8 mouse cellular contexts compared by ENCODE assay signal in the genomic region with DNA sequence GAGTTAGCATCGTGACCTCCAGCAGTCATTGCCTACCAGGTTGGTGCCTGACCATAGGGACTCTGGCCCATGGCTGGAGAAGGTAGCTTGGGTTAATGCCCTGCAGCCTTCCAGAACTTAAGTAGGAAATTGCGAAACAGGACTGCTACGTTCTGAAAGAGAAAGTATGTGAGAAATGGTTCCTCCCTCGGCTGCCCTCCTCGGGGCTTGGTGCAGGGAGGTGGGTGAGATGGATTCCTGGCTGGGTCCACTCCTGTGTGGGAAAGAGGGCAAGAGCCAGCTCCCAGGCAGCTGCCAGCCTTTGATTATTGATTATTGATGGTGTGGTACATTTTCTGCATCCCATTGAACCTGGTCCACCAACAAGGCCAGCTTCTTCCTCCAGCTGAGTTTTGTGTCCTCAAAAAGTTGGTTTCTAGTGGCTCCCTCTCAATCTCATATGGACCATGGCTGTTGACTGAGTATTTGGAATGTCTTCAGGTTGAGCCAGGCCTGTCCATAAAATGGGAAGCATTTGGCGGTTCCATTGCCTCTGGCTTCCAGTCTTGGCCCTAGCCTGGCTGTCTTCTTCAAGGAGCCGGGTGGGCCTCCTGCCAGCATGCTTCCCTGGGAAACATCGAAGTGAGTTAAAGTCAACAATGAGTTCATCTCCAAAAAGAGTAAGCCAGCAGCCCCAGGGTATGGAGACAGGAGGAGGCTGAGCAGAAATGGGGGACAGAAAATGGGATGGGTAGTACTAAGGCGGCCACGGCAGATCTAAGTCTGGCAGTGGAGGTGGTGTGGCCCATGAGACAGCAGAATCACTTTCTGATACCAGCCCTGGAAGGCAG. TPM values are rescaled to one million over a fixed set of nuclear protein-coding genes. Genes with fewer than 3 reads are reported as not detected.
DNase-seq lines count a peak whose midpoint lies in the region; ATAC-seq and TF ChIP-seq lines count a peak whose summit lies in the region.

A gene (plus strand): TSS at position 780 of the 830 bp plus-strand sequence.

- DNase-seq in CH12.LX (ENCODE audit: extremely low read depth) = no peak
- DNase-seq in adipocyte (ENCODE audit: low spot score) = peak; percentile 22
- peak; percentile 49 for DNase-seq in heart, postnatal 4 days
- DNase-seq in c-Kit-positive CD71-positive TER-119-positive erythroid progenitor cells, embryonic 14.5 days (ENCODE audit: low spot score) = no peak
- DNase-seq in MN1 (ENCODE audit: low spot score) = no peak

- no peak within 1 kb of the TSS for H3K4me2 ChIP-seq in CH12.LX (ENCODE audit: insufficient read depth, low read depth, poor library complexity, severe bottlenecking)
- H3K4me2 ChIP-seq in forebrain, embryonic 15.5 days (replicated peaks) = no peak within 1 kb of the TSS
- H3K4me2 ChIP-seq in limb, embryonic 15.5 days = no peak within 1 kb of the TSS
- H3K4me2 ChIP-seq in midbrain, embryonic 16.5 days (ENCODE audit: low read length) = no peak within 1 kb of the TSS

- H3K9ac ChIP-seq in CH12.LX (ENCODE audit: insufficient read depth, low read depth) = no peak within 1 kb of the TSS
- H3K9ac ChIP-seq in forebrain, embryonic 15.5 days (replicated peaks) = no peak within 1 kb of the TSS
- no peak within 1 kb of the TSS for H3K9ac ChIP-seq in limb, embryonic 15.5 days
- no peak within 1 kb of the TSS for H3K9ac ChIP-seq in midbrain, embryonic 16.5 days (ENCODE audit: low read depth, low read length)

- no peaks in the 10 kb centered on the region for H3K9me3 ChIP-seq in CH12.LX (replicated peaks; ENCODE audit: low read length)
- H3K9me3 ChIP-seq in forebrain, embryonic 15.5 days = no peaks in the 10 kb centered on the region
- H3K9me3 ChIP-seq in limb, embryonic 15.5 days = no peaks in the 10 kb centered on the region
- H3K9me3 ChIP-seq in midbrain, embryonic 16.5 days (replicated peaks; ENCODE audit: control insufficient read depth, low read length, poor library complexity, severe bottlenecking) = no peaks in the 10 kb centered on the region

- ATAC-seq in forebrain, embryonic 15.5 days (replicated peaks) = no peak
- ATAC-seq in limb, embryonic 15.5 days (ENCODE audit: insufficient number of reproducible peaks, low FRiP score, low TSS enrichment, low read depth) = no peak
- no peak for ATAC-seq in midbrain, embryonic 16.5 days

- in situ Hi-C loops in CH12.LX (cut with MboI; ENCODE audit: low pct_ligation_motif_present, low pct_unique_long_range_greater_than_20kb, low sequenced_read_pairs) = no loop called here

- no peaks in the 10 kb centered on the region for H3K36me3 ChIP-seq in CH12.LX (replicated peaks in 1 of 2; ENCODE audit: control insufficient read depth in 1 of 2, insufficient read depth in 1 of 2, low read length in 1 of 2)
- no peaks in the 10 kb centered on the region for H3K36me3 ChIP-seq in forebrain, embryonic 15.5 days
- no peaks in the 10 kb centered on the region for H3K36me3 ChIP-seq in limb, embryonic 15.5 days
- H3K36me3 ChIP-seq in midbrain, embryonic 16.5 days (ENCODE audit: control insufficient read depth, insufficient read depth, low read length) = no peaks in the 10 kb centered on the region

- TF ChIP-seq CTCF in CH12.LX (conservative IDR thresholded peaks at IDR 0.05 in 1 of 2, IDR thresholded peaks at IDR 0.05 in 1 of 2; ENCODE audit: low read depth in 2 of 2, low read length in 2 of 2) = no peak

- no peak for TF ChIP-seq POLR2A in CH12.LX (IDR thresholded peaks at IDR 0.05; ENCODE audit: low read depth, low read length)

- H3K27ac ChIP-seq in CH12.LX (ENCODE audit: insufficient read depth, low read depth) = no peak within 1 kb of the TSS
- H3K27ac ChIP-seq in forebrain, embryonic 15.5 days (replicated peaks) = no peak within 1 kb of the TSS
- no peak within 1 kb of the TSS for H3K27ac ChIP-seq in limb, embryonic 15.5 days
- no peak within 1 kb of the TSS for H3K27ac ChIP-seq in midbrain, embryonic 16.5 days (ENCODE audit: low read length)

- H3K79me2 ChIP-seq in CH12.LX (replicated peaks; ENCODE audit: control insufficient read depth, extremely low read depth, insufficient read depth, poor library complexity, severe bottlenecking) = no peaks in the 10 kb centered on the region

- no peak for TF ChIP-seq RAD21 in CH12.LX (IDR thresholded peaks at IDR 0.05; ENCODE audit: low read depth, low read length)

- no peak for TF ChIP-seq EP300 in CH12.LX (IDR thresholded peaks at IDR 0.05; ENCODE audit: low read length)

- dilution Hi-C loops in CH12.LX (cut with MboI; ENCODE audit: extremely low pct_ligation_motif_present, extremely low pct_unique_long_range_greater_than_20kb, low sequenced_read_pairs) = no loop called here

- 89% methylated on average over 10 of the region's 10 CpGs for WGBS in forebrain, embryonic 15.5 days
- 72% methylated on average over 10 of the region's 10 CpGs for WGBS in limb, embryonic 15.5 days
- WGBS in midbrain, embryonic 16.5 days = 93% methylated on average over 10 of the region's 10 CpGs

- H3K27me3 ChIP-seq in CH12.LX (replicated peaks) = peaks cover 86% of the 10 kb centered on the region
- no peaks in the 10 kb centered on the region for H3K27me3 ChIP-seq in forebrain, embryonic 15.5 days
- peaks cover 38% of the 10 kb centered on the region for H3K27me3 ChIP-seq in limb, embryonic 15.5 days
- no peaks in the 10 kb centered on the region for H3K27me3 ChIP-seq in midbrain, embryonic 16.5 days (ENCODE audit: control insufficient read depth, insufficient read depth, low read depth, low read length)

- no peak within 1 kb of the TSS for H3K4me3 ChIP-seq in CH12.LX (replicated peaks in 1 of 3; ENCODE audit: low read depth in 2 of 3, low read length in 2 of 3, poor library complexity in 1 of 3)
- H3K4me3 ChIP-seq in forebrain, embryonic 15.5 days = no peak within 1 kb of the TSS
- H3K4me3 ChIP-seq in limb, embryonic 15.5 days = no peak within 1 kb of the TSS
- no peak within 1 kb of the TSS for H3K4me3 ChIP-seq in midbrain, embryonic 16.5 days (ENCODE audit: low read depth, low read length)

- H3K4me1 ChIP-seq in CH12.LX (ENCODE audit: control insufficient read depth in 1 of 2, insufficient read depth in 2 of 2) = no peaks in the 10 kb centered on the region
- H3K4me1 ChIP-seq in forebrain, embryonic 15.5 days = no peaks in the 10 kb centered on the region
- no peaks in the 10 kb centered on the region for H3K4me1 ChIP-seq in limb, embryonic 15.5 days
- H3K4me1 ChIP-seq in midbrain, embryonic 16.5 days (ENCODE audit: control insufficient read depth, insufficient read depth, low read length) = no peaks in the 10 kb centered on the region

TF ChIP-seq in CH12.LX, 34 proteins besides CTCF, POLR2A, EP300 and RAD21:
- TF ChIP-seq BHLHE40 (IDR thresholded peaks at IDR 0.05; ENCODE audit: low read depth, low read length) = no peak
- TF ChIP-seq RCOR1 (conservative IDR thresholded peaks at IDR 0.05; ENCODE audit: low read depth, low read length) = no peak
- TF ChIP-seq MAX (IDR thresholded peaks at IDR 0.05; ENCODE audit: low read length) = no peak
- no peak for TF ChIP-seq MXI1 (IDR thresholded peaks at IDR 0.05; ENCODE audit: low read depth, low read length)
- no peak for TF ChIP-seq MAFK (IDR thresholded peaks at IDR 0.05; ENCODE audit: insufficient replicate concordance, low read length)
- no peak for TF ChIP-seq UBTF (IDR thresholded peaks at IDR 0.05; ENCODE audit: low read depth, low read length)
- no peak for TF ChIP-seq USF2 (conservative IDR thresholded peaks at IDR 0.05; ENCODE audit: low read depth, low read length)
- no peak for TF ChIP-seq SIN3A (IDR thresholded peaks at IDR 0.05; ENCODE audit: low read length)
- TF ChIP-seq SMC3 (IDR thresholded peaks at IDR 0.05; ENCODE audit: low read depth, low read length) = no peak
- TF ChIP-seq GABPA (IDR thresholded peaks at IDR 0.05; ENCODE audit: insufficient replicate concordance, low read depth, low read length) = no peak

RNA-seq across cellular contexts. Expression of the gene that starts here (rescaled TPM):
- total RNA-seq in CH12.LX (2012; rRNA removed) = 65.0 and 79.1 TPM in 2 replicates
- total RNA-seq in CH12.LX (2014; rRNA removed) = 66.8 and 80.4 TPM in 2 replicates
- 139 and 162 TPM in 2 replicates for polyA plus RNA-seq in CH12.LX (2012; ENCODE audit: insufficient read length, low read depth)
- 93.6 and 95.8 TPM in 2 replicates for polyA plus RNA-seq in forebrain, embryonic 15.5 days (2015; fragmentation: Nextera tagmentation; extraction: Ambion mirVana)
- total RNA-seq in heart, postnatal 4 days (2021) = 10 to 100 TPM; 39.9 to 44.3 TPM
- polyA plus RNA-seq in limb, embryonic 15.5 days (2015; fragmentation: Nextera tagmentation; extraction: Ambion mirVana) = 78.4 and 84.7 TPM in 2 replicates
- 95.9 and 104 TPM in 2 replicates for polyA plus RNA-seq in midbrain, embryonic 16.5 days (2015; fragmentation: Nextera tagmentation; extraction: Ambion mirVana)

Comparison
In these comparisons a context has a peak if more than half of its experiments do, and no peak if none do; other contexts are left out.
1. DNase-seq: peak in adipocyte (single experiment) and heart, postnatal 4 days (single experiment); none in CH12.LX (single experiment), c-Kit-positive CD71-positive TER-119-positive erythroid progenitor cells, embryonic 14.5 days (single experiment) and MN1 (single experiment).